Comparison of ENCODE assay signal across 12 mouse cellular contexts in the genomic region with DNA sequence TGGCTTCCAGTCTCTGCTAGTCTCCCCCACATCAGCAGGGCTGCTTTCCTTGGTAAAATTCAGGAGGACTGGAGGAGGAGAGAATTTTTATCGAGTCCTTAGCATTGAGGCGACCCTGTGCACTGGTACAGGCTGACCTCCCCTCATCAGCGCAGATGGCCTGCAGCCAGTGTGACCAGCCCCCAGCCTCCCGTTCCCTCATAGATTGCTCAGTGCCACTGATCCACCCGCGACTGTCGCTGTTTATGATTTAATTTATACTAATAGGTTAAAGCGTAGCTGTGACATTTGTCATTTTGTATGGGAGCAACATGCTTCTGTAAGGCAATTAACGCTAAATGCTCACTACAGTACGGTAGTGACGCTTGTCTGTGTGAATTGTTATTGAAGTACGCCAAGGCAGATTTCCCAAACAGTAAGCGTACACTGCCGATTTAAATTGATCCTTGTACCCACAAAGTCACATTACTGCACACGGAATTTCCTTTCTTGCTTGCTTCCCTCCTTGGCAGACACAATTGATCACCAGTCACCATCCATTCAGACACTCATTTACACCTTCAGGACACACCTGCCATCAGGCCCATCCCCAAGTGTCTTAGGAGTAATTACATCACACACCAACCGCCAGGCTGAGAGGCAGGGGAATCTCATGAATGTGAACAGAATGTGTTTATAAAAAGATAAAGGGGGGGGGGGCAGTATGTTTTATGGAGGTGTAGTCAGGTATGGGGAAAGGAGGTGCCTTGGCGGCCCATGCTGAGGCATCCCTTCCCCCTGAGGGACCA. TPM values are rescaled to one million over a fixed set of nuclear protein-coding genes. Genes with fewer than 3 reads are reported as not detected.
A peak's percentile ranks its signal among the peaks of the same experiment; 100 is the strongest.
DNase-seq lines count a peak whose midpoint lies in the region; ATAC-seq and TF ChIP-seq lines count a peak whose summit lies in the region.
"Had no signal": no experiment of that assay in that cellular context is flagged by ENCODE, and none has a peak within 500 bp of the region (broad histone marks: within the 10 kb centered on the region; RNA-seq: fewer than 3 reads in every experiment).

No protein-coding gene starts in this region.

- no peaks in the 10 kb centered on the region for H3K9me3 ChIP-seq in liver, embryonic 13.5 days (replicated peaks)
- no peaks in the 10 kb centered on the region for H3K9me3 ChIP-seq in stomach, embryonic 16.5 days (replicated peaks; ENCODE audit: control insufficient read depth, low read length)

- TF ChIP-seq POLR2A in testis, adult 2 months (IDR thresholded peaks at IDR 0.05; ENCODE audit: control insufficient read depth, low read depth, low read length), result no peak

- H3K27me3 ChIP-seq in testis, adult 2 months (ENCODE audit: control insufficient read depth, insufficient read depth, low read length), result no peaks in the 10 kb centered on the region
- H3K27me3 ChIP-seq in liver, embryonic 13.5 days, result peaks cover 22% of the 10 kb centered on the region
- H3K27me3 ChIP-seq in stomach, embryonic 16.5 days (ENCODE audit: control insufficient read depth, insufficient read depth, low read length), result peaks cover 6% of the 10 kb centered on the region; the same call in 1 of the 2 replicates

- H3K9ac ChIP-seq in liver, embryonic 13.5 days, result peak overlapping the region; percentile 55
- no peak overlapping the region for H3K9ac ChIP-seq in stomach, embryonic 16.5 days (ENCODE audit: low read length)

- no peaks in the 10 kb centered on the region for H3K36me3 ChIP-seq in testis, adult 2 months (ENCODE audit: control insufficient read depth, insufficient read depth, low read length)
- no peaks in the 10 kb centered on the region for H3K36me3 ChIP-seq in liver, embryonic 13.5 days
- H3K36me3 ChIP-seq in stomach, embryonic 16.5 days (ENCODE audit: control insufficient read depth, insufficient read depth, low read length), result no peaks in the 10 kb centered on the region

- peak overlapping the region; percentile 74 for H3K4me2 ChIP-seq in liver, embryonic 13.5 days
- H3K4me2 ChIP-seq in stomach, embryonic 16.5 days (ENCODE audit: low read depth, low read length), result peak overlapping the region; percentile 39

- ATAC-seq in liver, embryonic 13.5 days (ENCODE audit: low read depth), result no peak
- no peak for ATAC-seq in stomach, embryonic 16.5 days (ENCODE audit: insufficient read depth, low FRiP score)
- ATAC-seq: inflammation-experienced regulatory T-cells, adult 6 months had no signal

- H3K4me3 ChIP-seq in testis, adult 2 months (ENCODE audit: control insufficient read depth, low read depth, low read length), result no peak overlapping the region
- H3K4me3 ChIP-seq in liver, embryonic 13.5 days (replicated peaks), result peak overlapping the region; percentile 51
- H3K4me3 ChIP-seq in stomach, embryonic 16.5 days (replicated peaks; ENCODE audit: low read length), result no peak overlapping the region

- DNase-seq in embryo, embryonic 10.5 days (ENCODE audit: low spot score), result peak; percentile 18
- no peak for DNase-seq in embryo, embryonic 11 days
- no peak for DNase-seq in testis, postnatal 10 days (ENCODE audit: low spot score)
- no peak for DNase-seq in liver, embryonic 13.5 days
- DNase-seq in spleen, postnatal 10 days (ENCODE audit: low spot score in 2 of 2), result no peak
- DNase-seq in cerebellum, adult 11-12 months, result no peak
- DNase-seq: lung, postnatal 4 days; right cerebral cortex, adult 18-20 months; thymus, postnatal 25 days had no signal

- H3K4me1 ChIP-seq in testis, adult 2 months (ENCODE audit: control insufficient read depth, insufficient read depth, low read length), result no peaks in the 10 kb centered on the region; the same call in 1 of the 2 replicates
- peaks cover 22% of the 10 kb centered on the region for H3K4me1 ChIP-seq in liver, embryonic 13.5 days (replicated peaks)
- 0 out of 2 replicates have a peak, but pooled peaks cover 5% of the 10 kb centered on the region for H3K4me1 ChIP-seq in stomach, embryonic 16.5 days (ENCODE audit: control insufficient read depth, insufficient read depth, low read length)

- WGBS in liver, embryonic 13.5 days (ENCODE audit: insufficient replicate concordance), result 44% methylated on average over 17 of the region's 17 CpGs
- 40% methylated on average over 17 of the region's 17 CpGs for WGBS in stomach, embryonic 16.5 days

- no peak for TF ChIP-seq CTCF in testis, adult 2 months (IDR thresholded peaks at IDR 0.05; ENCODE audit: control insufficient read depth, insufficient read depth, insufficient replicate concordance, low read depth, low read length)

- peak overlapping the region; percentile 63 for H3K27ac ChIP-seq in testis, adult 2 months (ENCODE audit: control insufficient read depth, insufficient read depth, low read depth, low read length)
- H3K27ac ChIP-seq in liver, embryonic 13.5 days, result no peak overlapping the region
- H3K27ac ChIP-seq in stomach, embryonic 16.5 days (ENCODE audit: low read length), result no peak overlapping the region

RNA-seq across cellular contexts. Expression of a gene that starts 31.1 kb away (rescaled TPM):
- 5.6 and 6.8 TPM in 2 replicates for polyA plus RNA-seq in testis, adult 2 months (2012; rRNA removed)
- 0.12 and 0.14 TPM in 2 replicates for polyA plus RNA-seq in liver, embryonic 13.5 days (2015; fragmentation: Nextera tagmentation; extraction: Ambion mirVana)
- 4.1 and 6.1 TPM in 2 replicates for polyA plus RNA-seq in stomach, embryonic 16.5 days (2015; fragmentation: Nextera tagmentation; extraction: Ambion mirVana)

RNA-seq across cellular contexts. Expression of a gene that starts 38.8 kb away (rescaled TPM):
- 10.0 and 11.3 TPM in 2 replicates for polyA plus RNA-seq in testis, adult 2 months (2012; rRNA removed)
- polyA plus RNA-seq in liver, embryonic 13.5 days (2015; fragmentation: Nextera tagmentation; extraction: Ambion mirVana), result 7.9 and 8.8 TPM in 2 replicates
- 10.0 and 10.9 TPM in 2 replicates for polyA plus RNA-seq in stomach, embryonic 16.5 days (2015; fragmentation: Nextera tagmentation; extraction: Ambion mirVana)
